Mouse (Mus musculus): ENCODE data around the gene Tmem88. TPM values are rescaled to one million over a fixed set of nuclear protein-coding genes. Genes with fewer than 3 reads are reported as not detected.

Tmem88 gene
- total RNA-seq, 2 experiments from 2014 or later = 2.1 to 2.3 TPM

DNA sequence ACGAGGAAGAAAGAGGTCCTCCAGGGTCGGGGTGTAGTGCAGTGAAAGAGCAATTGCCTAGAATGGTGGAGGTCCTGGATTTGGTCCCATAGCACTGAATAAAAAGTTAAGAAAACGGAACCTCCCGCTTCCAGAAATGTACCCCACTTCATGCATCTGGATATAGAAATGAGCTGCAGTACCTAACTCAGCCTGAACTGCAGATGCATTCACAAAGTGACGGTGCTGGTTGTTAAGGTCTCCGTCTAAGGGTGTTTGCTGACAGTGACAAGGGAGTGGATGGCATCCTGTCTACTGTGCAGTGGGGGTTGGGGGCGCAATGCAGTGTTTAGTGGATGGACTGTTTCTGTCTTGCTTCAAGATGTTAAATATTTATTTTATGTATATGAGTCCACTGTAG, 11.3 kb downstream of the Tmem88 start:
- DNase-seq (ENCODE audit: low spot score in 2 of 2) = no peak

GRCm38 (mm10) chr11:69384979-69385378, 13.1 kb downstream of the Tmem88 start:
- DNase-seq (ENCODE audit: low spot score in 2 of 2) = no peak

- DNase-seq (ENCODE audit: low spot score in 2 of 2) = no peak
Measured at GRCm38 (mm10) chr11:69382478-69383105, 15.4 kb downstream of the Tmem88 start.

DNA sequence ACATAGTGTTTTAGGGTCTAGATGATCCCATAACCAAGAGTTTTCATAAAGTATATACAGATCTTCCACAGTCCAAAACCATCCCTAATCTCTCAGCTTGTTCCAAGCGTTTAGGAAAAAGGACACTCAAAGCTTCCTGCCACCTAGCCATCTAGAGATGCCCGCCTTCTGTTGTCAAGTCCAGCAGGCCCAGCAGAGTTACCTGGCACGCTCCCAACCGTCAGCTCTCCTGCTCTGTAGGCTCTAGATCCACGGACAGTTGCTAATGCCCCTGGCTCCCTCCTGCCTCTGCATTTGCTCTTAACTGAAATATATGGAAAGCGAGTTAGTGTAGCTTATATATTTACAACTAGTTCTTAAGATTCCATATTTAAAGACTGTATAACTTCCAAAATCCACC, 16.7 kb downstream of the Tmem88 start:
- no peak for DNase-seq (ENCODE audit: low spot score in 2 of 2)

- no peak for DNase-seq (ENCODE audit: low spot score in 2 of 2)
Measured at GRCm38 (mm10) chr11:69379600-69379999, 18.4 kb downstream of the Tmem88 start.

DNA sequence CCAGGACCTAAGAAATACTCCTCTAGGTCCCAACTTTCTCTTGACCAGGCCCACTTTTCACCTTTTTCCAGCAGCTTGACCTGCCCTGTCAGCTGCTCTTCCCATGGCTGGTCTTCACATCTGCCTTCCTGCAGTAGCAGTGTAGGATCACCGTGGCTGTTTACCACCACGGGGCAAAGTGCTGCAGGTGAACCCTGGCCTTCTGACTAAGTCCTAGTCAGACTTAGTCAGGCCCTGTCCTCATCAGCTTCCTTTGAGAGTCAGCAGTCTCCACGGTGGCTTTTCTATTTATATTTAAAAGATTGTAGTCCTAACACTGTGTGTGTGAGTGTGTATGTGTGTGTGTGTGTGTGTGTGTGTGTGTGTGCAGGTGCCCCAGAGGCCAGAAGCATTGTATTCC, 20.3 kb downstream of the Tmem88 start:
- DNase-seq (ENCODE audit: low spot score in 2 of 2) = no peak

DNA sequence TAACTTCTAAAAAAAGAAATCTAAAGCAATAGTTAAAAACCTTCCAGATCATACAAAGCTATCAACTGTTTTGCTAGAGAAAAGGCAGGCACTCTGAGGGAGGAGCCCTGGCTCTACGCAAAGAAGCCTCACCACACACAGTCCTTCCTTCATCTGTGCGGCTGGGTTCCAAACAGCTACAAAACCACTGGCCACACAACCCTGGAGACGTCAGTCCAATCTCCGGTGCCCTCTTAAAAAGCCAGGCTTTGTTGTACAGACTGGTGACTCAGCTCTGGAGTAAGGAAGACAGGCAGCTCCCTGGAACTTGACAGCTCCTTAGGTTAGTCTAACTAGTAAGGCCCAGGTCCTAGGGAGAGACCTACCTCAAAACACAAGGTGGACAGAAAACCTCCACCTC, 22.4 kb downstream of the Tmem88 start:
- DNase-seq (ENCODE audit: low spot score in 2 of 2) = no peak

DNA sequence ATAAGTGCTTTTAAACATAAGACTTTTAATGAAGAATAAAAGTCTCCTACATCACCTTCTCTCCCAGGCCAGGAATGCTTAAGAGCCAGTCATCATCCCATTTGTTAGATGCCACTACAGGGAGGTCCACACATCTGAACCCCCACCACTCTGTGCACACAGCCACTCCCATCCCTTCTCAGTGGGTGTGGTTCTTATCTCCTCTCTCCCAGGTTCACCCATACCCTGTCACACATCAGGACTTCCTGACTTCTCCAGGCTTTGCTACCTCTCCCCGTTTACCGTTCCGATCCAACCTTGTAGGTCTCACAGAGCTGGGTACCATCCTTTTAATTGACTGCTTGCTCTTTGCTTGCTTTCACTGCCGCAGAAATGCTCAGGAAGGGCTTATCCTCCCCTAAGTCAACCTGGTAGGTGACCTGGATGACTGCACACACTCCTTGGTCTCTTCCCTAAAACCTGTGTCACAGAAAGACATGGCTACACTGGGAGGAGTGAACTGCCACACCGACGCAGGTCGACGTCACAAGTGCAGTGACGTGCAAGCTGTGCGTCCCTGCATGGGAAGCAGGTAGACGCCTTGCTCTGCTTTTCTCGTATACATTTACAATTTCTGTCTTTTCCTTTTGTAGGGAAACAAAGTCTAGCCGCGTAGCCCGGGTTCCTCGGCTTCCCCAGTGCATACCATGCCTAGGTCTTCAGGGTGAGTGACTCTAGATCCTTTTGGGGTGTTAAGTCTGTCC, 24.6 kb downstream of the Tmem88 start:
- DNase-seq (ENCODE audit: low spot score in 2 of 2) = no peak

GRCm38 (mm10) chr11:69372780-69373170, 25.3 kb downstream of the Tmem88 start:
- DNase-seq (ENCODE audit: low spot score in 2 of 2) = no peak

GRCm38 (mm10) chr11:69372056-69372779, 25.8 kb downstream of the Tmem88 start:
- DNase-seq (ENCODE audit: low spot score in 2 of 2) = peak; percentile 82 to 92

- no peak for DNase-seq (ENCODE audit: low spot score in 2 of 2)
Measured at GRCm38 (mm10) chr11:69371601-69372000, 26.4 kb downstream of the Tmem88 start.

DNA sequence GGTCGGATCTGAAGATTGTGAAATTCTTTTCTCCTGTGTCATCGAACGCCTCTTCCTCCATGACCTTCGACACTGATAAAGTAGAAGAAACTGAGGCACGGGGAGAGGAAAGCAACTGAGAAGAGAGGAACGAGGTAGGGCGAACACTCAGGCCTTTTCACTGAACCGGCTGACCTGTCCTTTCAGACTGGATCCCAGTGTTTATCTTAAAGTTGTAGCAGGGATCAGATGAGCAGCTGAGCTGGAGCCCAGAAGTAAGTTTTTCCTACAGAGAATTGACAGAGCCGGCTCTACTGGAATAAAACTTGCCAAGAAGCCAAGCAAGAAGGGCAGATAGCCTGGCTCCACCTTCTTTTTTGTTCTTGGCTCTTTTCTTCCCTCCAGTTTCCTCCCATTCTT, 27.2 kb downstream of the Tmem88 start:
- no peak for DNase-seq (ENCODE audit: low spot score in 2 of 2)

DNA sequence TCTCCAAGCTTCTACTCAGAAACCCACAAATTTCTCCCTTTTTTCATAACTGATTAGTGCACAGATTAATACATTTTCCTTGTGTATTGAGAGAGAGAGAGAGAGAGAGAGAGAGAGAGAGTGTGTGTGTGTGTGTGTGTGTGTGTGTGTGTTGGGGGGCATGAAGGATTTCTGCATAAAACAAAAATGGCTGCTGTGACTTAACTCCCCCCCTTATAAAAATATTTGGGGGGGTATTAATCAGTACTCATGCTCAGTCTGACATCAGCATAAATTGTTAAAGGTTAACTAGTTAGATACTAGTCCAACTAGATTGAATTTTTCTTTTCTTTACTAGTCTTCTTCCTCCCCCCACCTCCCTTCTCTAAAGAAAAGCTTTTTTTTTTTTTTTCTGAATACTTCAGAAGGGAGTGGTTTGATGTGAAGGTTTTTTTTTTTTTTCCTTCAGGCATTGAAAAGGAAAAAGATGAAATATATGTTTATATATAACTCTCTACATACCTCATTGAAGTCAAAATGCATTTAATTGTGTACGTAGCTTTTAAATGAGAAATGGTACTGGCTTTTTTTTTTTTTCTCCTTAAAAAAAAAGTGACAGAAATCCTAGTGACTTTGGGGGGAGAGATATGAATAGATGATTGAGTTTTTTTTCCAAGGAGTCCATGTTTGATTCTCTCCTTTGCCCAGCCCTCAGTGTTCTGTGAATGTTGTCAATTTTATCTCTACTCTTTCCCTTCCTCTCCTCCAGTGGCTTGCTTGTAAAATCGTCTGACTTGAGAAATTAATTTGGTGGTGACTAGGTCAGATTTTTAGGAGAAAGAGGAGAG, 27.8 kb downstream of the Tmem88 start:
- no peak for DNase-seq (ENCODE audit: low spot score in 2 of 2)

DNA sequence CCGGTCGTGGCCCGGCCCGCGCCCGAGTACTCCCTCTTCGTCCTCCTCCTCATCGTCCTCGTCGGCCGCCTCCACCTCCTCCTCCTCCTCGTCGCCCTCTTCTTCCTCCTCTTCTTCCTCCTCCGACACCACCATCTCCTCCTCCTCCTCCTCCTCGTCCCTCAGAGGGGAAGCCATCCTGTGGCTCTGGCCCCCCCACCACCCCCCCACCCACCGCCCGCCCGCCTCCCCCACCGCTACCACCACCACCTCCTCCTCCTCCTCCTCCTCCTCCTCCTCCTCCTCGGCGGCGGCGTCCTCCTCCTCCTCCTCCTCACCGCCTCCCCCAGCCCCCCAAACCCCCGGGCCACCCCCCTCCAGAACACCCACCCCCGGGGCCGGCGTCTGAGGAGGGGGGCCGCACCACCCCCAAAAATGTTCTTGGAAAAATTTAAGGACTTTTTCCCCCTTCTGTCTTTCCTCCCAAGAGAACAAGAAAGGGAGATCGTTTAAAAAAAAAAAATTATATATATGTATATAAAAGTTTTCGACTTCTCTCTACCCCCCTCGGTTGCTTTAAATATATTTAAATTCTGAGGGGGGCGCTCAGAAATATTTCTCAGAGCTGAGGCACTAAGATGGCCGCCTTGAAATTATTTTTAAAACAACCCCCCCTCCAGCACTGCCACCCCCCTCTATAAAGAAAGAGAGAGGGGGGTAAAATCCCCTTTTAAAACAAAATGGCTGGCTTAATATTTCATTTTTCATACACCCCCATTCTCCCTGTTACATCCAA, 28.6 kb downstream of the Tmem88 start, which contains the start of gene Chd3:
Chd3 (minus strand) TSS at position 192 of the 775 bp plus-strand sequence.
- no peak for DNase-seq (ENCODE audit: low spot score in 2 of 2)

DNA sequence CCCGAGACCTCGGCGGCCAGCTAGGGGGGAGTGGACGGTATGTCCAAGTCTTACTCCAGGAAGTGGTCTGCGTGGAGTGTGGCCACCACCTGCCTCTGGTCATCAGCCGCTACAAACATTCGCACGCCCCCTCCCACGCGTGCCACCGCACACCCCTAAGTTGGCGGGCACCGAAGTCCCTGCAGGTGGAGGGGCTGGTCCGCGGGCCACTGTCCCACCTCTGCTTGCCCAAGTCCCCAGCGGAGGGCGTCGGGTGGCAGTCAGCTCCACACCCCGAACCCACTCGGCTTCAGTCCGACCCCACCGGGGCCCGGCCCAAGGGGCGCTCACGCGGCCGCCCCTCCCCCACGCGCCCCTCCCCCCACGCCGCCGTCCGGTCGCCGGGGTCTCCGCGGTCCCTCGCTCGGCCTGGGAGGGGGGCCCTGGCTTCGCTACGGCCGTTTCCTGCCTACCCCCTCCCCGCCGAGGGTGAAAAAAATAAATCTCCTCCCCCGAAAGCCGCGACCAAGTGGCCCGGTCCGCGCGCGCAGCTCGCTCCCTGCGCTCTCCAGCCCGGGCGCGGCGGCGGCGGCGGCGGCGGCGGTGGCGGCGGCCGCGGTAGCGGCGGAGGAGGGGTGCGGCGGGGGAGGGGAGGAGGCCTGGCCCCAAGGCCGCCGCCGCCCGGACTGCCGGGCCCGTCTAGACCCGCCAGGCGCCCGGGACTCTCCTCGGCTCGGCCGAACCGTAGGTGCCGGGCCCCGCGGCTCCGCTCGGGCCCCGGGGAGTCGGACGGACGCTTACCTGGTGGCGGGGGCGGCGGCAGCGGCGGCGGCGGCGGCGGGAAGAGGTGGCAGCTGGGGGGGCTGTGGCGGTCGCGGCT, 29.4 kb downstream of the Tmem88 start:
- no peak for DNase-seq (ENCODE audit: low spot score in 2 of 2)

GRCm38 (mm10) chr11:69367616-69368355, 30.2 kb downstream of the Tmem88 start:
- no peak for DNase-seq (ENCODE audit: low spot score in 2 of 2)

DNA sequence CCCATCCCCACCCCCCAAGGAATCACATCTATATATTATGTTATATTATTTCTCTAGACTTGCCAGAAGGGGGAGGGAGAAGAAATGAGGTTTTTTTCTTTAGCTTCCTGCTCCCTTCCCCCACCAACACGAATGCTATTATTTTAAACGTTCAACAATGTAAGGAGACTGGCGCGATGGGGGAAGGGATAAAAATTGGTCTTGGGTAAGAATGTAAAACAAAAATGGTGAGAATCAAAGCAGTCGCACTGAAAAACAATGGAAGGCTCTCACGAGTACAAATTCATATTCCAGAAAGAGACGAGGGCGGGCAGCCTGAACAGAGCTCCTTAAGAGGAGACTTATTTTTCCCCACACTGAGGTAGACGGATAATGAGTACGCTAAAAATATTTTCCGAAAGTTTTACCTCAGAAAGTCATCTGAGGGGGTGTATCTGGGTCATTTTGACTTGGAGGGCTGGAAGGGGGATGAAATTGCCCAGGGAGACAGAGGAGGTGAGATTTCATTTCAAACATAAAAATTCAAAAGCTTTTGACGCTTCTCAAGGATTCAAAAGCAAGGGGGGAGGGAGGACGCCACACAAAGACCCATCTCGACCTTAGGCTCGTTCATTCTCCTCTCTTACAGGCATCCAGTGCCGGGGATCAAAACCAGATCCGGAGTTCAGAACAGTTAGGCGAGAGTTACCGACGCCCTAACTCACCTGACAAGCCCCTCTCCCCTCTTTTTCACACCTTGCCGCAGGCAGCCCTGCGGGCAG, 31.0 kb downstream of the Tmem88 start:
- DNase-seq (ENCODE audit: low spot score in 2 of 2) = peak in 1 of 2 experiments; percentile 60
